Mouse (Mus musculus) layer of hippocampus, adult 18-20 months (tissue): Measurements from ENCODE around the gene Deaf1. TPM values are rescaled to one million over a fixed set of nuclear protein-coding genes. Genes with fewer than 3 reads are reported as not detected.

Experiments used
- DNase-seq, 2 experiments: peaks; one replicate each; pipeline ENCODE4 v3.0.0; 2022; ENCODE audit warnings: low spot score in 2 of 2
- total RNA-seq, 2 experiments: library from RNA; stranded (reverse); gene quantifications; 2 replicates each; pipeline ENCODE4 v1.2.3; 2021

The Deaf1 gene
- total RNA-seq, 2 experiments from 2014 or later = 66.3 to 79.6 TPM

DNA sequence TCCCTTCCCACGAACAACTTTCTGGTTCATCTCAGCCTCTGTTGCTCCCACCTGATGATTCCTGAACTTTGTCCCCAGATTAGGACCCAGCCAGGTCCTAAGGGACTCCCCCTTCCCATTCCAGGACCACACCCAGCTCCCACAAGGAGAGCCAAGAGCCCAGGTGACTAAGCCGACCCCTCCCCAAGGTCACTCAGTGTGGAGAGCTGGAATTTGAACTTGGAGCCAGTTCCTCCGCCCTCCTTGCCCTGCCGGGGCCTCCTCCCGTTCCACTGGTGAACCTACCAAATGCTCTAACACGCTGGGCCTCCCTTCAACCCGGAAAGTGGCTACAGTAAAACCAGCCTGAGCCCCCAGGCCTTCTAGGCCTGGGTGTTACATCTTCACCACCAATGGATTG is 12.5 kb upstream of the Deaf1 start:
- DNase-seq = no peak

DNA sequence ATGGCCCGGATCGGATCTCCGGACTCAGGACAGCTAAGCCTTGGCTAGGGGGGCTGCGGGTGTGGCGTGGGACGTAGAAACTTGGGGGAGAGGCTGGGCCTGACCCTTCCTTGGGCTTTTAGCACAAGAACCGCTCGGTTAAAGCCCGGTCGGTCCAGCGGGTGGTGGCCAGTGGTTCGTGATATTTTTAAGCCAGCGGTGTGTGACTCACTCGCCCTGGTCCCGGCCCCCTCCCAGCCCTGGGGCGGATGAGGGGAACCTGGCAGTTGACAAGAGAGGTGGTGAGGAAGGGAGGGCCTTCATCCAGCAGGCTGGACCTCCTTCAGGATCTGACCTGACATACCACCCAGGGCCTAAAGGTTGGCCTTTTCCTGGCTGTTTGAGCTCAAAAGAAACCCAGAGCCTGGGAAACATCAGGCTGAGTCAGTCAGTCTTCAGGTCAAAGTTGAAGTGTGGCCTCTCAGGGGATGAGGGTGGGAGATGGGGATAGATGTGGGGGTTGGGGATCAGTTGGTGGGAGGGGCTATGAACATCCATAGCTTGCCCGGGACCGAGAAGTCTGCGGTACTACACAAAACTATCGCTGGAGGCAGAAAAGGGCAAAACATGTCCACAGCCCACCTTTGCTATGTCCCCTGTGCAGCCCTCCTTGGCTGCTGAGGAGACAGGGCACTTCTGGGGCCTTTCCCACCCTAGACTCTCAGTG is 11.9 kb upstream of the Deaf1 start:
- DNase-seq = no peak

DNA sequence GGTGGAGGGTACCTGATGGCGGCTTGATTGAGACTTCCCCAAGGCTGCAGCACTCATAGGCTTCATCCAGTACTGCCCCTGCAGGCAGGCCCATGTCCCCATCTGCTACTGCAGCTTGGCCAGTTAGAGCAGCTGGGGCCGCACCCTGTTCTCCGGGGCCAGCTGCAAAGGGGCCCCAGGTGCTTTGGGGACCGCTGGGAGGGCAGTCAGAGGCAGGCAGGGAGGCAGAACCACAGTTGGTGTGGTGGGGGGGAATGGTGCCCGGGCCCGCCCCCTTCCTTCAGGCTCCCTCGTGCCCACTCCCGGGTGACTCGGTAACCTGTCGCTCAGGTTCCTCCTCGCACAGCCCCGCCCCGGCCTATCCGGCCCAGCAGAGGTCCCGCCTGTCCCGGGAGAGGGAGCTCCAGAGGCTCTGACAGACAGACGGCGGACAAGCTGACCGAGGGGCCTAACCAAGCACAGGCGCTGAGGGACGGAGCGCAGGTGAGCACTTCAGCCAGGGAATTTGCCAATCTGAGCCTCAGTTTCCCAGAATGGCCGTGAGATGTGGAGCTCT is 11.2 kb upstream of the Deaf1 start, which contains the start of gene Eps8l2:
Gene Eps8l2 (plus strand): TSS at position 305 of the 556 bp plus-strand sequence.
- no peak for DNase-seq

DNA sequence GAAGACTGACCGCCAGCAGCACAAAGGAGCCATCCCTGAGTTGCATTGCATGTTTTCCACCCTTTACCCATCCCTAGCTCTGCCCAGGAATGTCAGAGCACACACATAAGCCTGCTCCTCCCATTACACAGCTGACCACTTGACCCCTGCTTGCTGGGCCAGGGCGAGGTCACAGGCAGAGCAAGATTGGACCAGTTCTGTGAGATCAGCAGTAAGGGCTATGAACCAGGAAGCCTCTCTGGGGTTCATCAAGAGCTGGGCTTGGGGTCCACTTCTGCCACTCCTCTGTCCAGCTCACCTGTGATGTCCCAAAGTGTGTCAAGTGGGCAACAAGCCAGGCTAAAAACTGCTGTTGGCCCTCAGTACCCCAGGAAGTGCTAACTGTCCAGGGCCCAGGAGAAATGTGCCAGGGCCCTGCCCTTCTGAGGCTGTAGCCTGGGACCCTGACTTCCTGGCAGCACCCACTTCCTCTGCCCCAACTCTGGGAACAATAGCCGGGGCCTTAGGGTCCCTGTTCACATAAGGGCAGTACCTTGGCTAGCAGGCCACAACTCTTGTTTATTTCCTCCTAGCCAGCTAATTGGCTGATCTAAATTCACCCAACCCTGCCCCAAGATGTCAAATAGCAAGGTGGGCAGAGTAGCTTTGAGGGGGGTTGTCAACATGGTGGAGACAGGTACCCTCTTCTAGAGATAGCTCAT is 10.4 kb upstream of the Deaf1 start:
- DNase-seq = no peak

DNA sequence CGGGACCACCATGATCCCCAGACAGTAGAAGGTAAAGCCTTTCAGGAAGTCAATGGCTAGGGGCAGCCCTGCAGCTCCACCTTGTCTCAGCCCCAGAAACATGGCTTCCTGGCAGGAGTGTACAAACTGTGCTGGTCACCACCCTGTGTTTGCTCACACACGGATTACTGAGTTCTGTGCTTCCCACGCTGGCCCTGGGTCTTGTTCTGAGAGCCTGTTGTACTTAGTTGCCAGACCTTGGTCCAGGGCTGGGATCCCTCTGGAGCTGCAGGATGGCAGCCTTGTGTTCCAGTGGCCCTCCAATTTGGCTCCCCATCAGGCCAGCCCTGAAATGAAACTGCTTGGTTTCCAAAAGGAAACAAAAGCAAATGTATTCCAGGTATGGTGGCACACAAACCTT is 8.8 kb upstream of the Deaf1 start:
- no peak for DNase-seq

DNA sequence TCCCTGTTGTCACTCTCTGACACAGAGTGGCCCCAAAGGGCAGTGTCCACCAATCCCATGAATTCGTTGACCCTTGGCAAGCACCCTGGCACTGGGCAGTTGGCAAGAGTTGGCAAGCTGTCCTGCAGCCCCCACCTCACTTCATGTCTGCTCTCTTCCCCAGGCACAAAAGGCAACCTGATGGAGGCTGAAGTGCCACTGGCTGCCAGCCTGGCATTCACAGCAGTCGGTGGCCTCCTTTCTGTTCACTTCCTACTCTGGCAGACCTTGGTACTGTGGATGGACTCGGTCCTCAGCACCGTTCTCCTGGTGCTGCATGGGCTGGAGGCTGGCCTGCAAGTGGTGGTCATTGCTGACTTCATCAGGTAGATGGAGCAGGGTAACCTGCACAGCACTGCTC is 8.2 kb upstream of the Deaf1 start:
- DNase-seq = peak in 1 of 2 experiments; percentile 24

DNA sequence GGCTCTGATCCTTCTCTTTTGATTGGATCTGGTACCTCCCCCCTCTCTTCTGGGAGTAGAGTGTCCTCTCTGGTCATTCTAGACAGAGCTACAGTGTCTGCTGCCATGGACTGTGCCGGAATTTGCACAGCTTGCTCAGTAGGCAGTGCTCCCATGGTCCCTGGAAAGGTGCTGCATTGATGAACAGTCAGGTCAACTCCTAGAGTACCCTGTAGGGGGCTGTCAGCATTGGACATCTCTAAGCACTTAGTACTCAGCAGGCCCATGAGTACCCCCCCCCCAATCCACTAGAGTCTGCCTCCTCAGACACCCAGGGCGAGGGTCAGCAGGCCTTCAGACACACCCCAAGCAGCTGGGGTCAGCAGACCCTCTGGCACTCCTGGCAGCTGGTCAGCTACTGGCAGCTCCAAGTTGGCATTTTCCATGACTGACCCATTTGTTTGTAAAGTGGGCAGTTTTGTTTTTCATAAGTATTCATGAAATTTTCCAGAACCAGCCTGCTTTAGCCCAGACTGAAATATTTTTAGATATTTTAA is 7.6 kb upstream of the Deaf1 start:
- DNase-seq = no peak

DNA sequence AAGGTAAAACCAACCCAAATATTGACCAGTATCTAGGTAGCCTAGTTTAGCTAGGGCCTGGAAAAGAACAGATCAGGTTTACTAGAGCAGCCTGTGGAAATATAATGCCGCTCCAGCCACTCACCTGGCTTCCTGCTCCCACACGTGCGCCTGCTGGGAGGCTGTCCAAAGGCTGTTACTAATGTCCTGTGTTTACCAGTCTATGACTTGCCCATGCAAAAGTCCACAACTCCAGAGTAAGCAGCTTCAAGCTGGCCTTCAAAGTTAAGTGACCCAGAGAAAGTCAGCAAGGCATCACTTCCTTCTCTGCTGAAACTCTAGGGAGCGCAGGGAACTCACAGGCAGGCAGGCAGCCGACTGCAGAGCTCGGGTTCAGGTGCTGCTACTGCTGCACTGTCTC is 4.5 kb upstream of the Deaf1 start:
- DNase-seq = no peak

DNA sequence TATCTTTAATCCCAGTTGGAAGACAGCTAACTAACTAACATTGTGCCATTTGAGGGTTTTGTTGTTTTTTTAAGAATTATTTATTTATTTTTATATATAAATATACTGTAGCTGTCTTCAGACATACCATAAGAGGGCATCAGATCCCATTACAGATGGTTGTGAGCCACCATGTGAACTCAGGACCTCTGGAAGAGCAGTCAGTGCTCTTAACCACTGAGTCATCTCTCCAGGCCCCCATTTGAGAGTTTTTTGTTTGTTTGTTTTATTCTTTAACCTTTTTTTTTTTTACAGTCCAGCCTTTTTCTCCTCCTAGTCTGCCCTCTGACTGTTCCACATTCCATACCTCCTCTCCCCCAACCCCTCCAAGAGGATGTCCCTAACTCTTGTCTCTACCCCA is 3.2 kb upstream of the Deaf1 start:
- DNase-seq = no peak

DNA sequence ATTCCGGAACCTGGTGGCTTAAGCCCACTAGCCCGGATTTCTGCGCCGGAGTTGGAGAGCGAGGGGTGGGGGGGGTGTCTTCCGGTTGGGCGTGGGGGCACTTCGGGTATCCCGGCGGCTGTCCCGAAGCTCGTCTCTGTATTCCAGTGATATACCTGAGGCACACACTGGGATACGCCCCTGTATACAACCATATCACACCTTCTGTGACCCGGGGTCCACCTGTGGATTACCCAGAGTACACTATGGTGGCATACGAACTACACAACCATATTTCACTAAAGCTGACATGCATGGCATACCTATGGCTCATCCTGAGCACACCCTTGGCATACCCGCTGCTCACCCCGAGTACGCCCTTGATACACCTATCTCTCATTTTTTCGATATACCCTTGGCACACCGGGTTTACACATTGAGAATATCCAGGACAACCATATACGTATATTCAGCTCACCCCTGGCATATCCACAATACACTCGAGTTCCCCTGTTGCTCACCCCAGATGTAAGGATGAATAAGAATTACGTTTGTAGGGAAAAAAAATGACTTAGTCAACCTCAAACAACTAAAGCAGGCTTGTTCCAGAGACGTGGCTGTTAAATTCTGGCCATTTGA is 992 bp upstream of the Deaf1 start:
- DNase-seq = no peak

DNA sequence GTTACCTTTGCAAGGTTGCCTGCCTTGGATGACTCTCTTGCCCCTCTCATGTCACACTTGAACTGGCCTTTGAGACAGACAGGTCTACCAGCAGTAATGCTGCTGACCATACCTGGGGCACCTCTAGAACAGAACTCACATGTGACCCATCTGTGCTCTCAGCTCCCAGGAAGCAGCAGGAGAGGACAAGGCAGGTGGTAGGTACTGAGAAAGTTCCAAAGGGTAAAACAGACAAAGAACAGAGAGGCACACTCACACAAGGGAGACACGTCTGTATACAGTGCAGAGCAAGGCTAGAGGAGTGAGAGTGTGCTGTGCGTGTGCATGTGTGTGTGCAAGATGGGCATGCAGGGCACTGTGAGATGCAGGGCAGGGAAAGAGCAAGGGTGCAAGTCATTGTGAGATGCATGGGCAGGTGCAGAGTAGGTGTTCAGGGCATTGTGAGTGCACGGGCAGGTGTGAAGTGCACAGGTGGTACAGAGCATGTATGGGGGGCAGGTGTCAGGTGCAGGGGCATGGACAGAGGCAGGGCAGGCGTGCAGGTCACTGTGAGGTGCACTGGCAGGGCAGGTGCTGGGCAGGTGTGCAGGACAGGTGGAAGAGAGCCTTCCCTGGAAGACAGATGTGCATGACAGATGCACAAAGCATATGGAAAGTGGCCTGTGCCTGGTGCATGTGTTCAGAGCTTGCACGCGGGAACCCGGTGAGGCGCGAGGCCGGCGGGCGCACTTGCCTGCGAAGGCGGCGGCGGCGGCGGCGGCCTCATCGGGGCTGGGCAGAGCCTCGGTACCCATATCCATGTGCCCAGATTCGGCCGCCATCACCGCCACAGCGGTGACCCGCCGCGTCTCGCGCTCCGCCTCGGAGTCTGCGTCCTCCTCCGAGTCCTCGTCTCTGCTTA is 694 bp downstream of the Deaf1 start:
- DNase-seq = no peak

DNA sequence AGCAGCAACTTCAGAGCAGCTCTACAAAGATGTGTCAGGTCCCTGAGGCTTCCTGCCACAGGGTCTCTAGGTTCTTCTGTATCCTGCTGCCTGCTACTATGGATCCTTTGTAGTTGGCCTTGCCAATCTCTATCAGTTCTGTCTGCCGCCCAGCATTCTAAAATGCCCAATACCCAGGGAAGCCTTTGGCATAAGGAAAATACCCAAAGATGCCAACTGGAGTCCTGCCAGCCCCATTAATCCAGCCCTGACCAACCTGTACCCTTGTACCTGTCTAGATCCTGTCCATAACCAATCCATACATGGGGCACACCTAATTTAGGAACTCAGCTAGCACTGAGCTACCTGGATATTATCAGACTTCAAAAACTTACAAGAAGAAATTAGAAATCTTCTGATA is 2.8 kb downstream of the Deaf1 start:
- no peak for DNase-seq

DNA sequence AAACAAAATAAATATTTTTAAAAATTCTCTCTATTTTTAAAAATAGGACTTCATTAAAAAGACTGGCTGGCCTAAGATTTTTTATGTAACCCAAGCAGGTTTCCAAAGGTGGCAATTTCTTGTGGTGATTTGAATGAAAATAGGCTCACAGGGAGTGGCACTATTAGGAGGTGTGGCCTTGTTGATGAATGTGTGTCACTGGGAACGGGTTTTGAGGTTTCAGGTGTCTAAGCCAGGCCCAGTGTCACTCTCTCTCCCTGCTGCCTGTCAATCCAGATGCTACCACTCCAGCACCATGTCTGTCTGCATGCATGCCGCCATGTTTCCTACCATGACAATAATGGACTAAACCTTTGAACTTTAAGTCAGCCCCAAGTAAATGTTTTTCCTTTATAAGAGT is 8.0 kb downstream of the Deaf1 start:
- DNase-seq = no peak

DNA sequence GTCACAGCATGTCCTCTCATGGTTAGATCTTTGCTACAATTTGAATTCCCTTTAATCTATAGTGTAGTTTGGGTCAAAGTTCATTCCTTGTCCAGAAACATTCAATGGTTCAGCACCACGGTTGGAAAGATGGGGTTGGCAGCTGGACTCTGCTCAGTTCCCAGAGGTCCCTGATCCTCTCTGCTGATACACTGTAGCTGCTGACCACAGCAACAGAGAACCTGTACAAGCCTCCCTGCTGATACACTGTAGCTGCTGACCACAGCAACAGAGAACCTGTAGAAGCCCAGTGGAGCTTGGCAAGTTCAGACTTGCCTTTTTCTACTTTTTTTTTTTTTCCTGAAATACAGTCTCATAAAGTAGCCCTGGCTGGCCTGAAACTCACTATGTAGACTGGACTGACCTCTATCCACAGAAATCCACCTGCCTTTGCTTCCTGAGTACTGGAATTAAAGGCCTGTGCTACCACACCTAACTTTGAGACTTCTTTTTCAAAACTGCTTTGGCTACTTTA is 9.8 kb downstream of the Deaf1 start:
- DNase-seq = no peak

DNA sequence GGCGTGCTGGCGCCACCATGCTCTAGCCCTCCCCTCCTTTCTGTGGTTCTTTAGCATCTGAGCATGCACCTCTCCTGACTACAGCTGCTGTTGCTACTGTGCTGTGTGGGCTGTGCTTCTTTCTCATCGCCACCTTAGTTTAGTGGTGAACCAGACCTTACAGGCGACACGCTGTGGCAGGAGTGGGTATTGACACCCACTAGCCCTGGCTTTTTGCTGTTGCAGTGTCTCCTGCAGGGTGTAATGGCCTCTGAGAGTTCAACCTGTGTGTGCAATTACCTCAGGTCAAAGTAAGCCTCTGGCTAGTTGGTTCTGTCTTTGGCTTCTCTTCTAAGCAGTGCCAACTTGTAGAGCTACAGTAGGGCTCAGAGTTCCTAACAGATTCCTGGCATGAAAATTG is 11.5 kb downstream of the Deaf1 start:
- peak in 1 of 2 experiments; percentile 63 for DNase-seq

DNA sequence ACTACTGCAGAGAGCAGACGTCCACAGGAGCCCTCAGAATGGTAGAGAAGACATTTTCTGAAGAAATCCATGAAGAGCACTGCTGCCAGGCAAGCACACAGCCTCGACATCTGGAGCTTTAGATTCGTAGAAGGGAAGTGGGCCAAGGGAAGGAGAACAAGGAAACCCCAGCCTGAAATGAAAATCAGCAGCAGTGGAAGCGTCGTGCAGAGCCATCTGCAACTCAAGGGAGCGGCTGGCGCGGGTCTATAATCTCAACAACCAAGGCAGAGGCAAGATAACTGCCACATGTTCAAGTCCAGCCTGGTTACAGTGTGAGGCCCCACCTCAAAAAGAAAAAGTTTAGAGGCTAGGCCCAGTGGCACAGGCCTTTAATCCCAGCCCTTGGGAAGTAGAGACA is 12.4 kb downstream of the Deaf1 start:
- peak in 1 of 2 experiments; percentile 29 for DNase-seq

DNA sequence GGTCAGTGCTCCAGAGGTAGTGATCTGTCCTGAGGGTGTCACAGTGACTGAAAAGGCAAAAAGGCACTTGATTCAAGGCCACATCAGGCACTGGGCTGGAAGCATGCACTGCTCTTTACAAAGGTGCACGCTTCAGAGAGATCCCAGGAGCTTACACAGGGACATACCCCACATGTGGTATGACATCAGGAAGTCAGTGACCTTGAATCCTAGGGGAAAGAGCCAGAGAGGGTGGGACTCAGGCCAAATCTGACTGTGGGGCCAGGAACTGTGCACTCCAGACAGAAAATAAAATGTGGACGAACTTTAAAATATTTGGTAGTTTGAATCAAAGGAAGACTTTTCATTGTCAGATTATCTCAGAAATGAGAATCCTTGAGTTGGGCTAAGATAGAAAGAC is 13.1 kb downstream of the Deaf1 start:
- no peak for DNase-seq

DNA sequence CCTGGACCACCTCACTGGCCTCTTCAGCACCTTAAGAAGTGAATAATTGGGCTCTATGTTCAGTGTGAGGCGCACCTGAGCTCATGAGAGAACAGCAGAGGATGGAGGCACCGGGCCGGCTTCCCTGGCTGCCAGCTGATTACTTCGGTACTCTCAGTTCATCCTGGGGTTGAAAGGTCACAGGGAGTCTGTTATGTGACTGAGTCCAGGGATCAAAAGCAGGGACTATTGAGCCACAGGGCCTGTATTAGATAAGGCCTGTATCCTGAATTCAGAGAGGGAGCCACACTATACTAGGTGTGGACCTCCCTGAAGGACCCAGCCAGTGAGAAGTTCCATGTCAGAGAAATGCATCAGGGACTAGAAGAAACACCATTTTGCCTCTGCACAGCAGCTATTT is 23.0 kb downstream of the Deaf1 start:
- DNase-seq = no peak

DNA sequence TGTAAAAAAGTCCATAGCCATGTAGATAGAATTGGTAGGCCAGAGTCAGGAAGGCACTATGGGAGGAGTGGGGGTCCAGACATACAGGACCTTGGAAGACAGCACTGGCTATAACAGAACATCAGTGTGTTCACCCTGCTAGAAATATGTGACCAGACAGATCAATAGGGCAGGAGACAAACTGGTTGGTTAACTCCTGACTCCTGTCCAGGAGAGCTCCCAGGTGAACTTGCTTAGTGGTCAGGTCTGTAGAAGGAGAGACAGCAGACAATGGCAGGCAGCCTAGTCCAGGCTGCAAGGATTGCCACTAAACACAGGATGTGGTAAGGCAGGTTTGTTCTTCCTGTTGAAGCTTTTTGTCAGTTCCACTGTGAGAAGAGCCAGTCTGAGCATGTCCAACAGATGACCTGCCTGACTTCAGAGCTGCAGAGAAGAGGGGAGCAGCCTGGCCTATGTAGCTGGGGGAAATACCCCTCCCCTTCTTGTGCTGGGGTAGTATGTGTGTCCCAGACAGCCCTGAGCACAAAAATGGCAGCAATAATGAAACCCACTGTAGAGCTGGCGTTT is 24.7 kb downstream of the Deaf1 start:
- DNase-seq = no peak

DNA sequence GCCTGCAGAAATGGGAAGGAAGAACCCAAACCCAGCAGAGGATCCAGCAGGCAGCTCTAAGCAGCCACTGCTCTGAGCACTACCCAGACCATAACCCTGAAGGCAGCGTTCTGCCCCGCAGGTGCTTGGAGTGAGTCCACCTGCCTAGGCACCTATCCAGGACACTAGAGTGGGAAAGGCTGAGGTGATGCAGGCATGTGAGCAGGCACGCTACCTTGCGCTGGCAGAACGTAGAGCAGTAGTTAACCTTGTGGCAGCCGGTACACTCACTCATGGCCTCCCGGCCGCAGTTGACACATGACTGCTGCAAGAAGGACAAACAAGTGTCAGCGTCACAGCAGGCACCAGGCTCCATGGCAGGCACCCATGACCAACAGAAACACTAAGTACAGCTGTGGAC is 26.1 kb downstream of the Deaf1 start:
- no peak for DNase-seq
